Mouse (Mus musculus): ENCODE measurements at regions not wholly inside any gene's neighbourhood (a gene's known extent, or its start where the extent isn't known, plus 50 kb on each side); places are given as distances from the start of the nearest gene placed in this dataset.

DNA sequence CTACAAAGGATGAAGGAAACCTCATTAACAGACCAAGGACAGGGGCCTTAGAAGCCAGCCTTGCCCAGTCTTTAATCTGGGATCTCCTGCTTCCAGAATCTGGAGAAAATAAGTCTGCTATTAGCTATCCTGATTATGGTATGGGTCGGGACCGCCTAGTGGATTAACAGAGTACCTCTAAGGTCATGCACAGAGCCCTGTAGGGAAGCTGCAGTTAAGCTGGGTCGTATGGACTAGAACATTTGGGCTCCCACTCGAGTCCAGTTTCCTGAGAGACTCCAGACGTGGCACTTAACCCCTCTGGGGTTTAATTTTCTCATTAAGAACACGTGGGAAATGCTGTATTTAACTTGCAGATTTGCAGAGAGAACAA lies 191.5 kb upstream of the Map3k1 start:
- TF ChIP-seq POLR2A (IDR thresholded peaks at IDR 0.05; ENCODE audit: borderline replicate concordance, insufficient read depth, low read length) (no peak), CTCF (IDR thresholded peaks at IDR 0.05; ENCODE audit: borderline replicate concordance, insufficient read depth, low read depth, low read length) (no peak)

All from cerebellum, adult 2 months (tissue).